Mouse (Mus musculus) left cerebral cortex, adult 8-10 months (tissue): ENCODE data around the gene Spns2. TPM values are rescaled to one million over a fixed set of nuclear protein-coding genes. Genes with fewer than 3 reads are reported as not detected.
"Not testable (repeated sequence)": the region's sequence is repeated elsewhere in the genome, so short reads cannot be mapped to it uniquely, and the experiment has no call there.

Source experiments
- DNase-seq, 2 experiments: peaks; one replicate each; pipeline ENCODE4 v3.0.0; 2022; ENCODE audit warnings: low spot score in 2 of 2
- total RNA-seq, 4 experiments: library from RNA; stranded (reverse); gene quantifications; 2 replicates each; pipeline ENCODE4 v1.2.4; 2022

Spns2 gene
- total RNA-seq, 4 experiments from 2014 or later = 47.3 to 55.4 (median 51.1) TPM

- no peak for DNase-seq
These were observed 51.3 kb downstream of the Spns2 start for GRCm38 (mm10) chr11:72438411-72438810.

DNA sequence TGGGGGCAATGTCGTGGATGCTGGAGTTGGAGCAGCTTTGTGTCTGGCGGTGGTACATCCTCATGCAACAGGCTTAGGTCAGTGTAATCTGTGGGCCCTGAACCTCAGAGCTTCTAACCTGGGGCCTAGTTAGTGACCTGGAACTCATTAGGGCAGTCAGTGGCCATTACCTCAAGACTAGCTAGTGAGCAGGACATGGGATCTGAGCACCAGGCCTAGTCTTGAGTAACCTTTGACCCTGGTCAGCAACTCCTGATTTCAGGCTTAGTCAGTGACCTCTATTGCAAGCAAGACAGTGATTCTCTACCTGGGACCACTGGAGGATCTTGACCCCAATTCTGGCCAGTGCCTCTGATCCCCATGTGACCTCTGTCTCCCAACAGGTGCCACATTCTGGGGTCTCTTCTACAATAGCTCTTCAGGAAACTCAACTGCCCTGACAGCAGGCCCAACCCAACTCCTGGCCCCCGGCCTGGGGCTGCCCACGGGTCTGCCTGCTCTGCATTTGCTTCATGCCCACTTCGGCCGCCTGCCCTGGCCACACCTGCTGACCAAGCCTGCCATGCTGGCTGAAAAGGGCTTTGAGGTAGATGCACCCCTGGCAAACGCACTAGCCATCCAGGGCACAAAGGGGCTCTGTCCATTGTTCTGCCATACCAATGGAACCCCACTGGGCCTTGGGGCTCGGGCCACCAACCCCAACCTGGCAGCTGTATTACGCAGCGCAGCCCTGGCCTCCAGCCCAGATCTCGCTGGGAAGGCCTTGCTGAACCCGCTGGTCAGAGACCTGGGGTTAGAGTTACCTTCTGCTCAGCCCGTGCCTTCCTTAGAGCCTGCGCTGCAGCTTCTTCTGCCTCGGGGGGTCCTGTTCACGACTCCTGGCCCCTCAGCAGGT lies 52.7 kb downstream of the Spns2 start:
- peak in 1 of 2 experiments; percentile 45 for DNase-seq

- peak in 1 of 2 experiments; percentile 56 for DNase-seq
These were observed 53.4 kb downstream of the Spns2 start for GRCm38 (mm10) chr11:72436271-72436670.

GRCm38 (mm10) chr11:72435694-72436045 lies 54.0 kb downstream of the Spns2 start:
- peak in 1 of 2 experiments; percentile 5 for DNase-seq

- DNase-seq = no peak
These were observed 54.6 kb downstream of the Spns2 start, which contains the start of gene Ggt6 for GRCm38 (mm10) chr11:72434963-72435693. Ggt6 (plus strand) TSS chr11:72435526.

DNA sequence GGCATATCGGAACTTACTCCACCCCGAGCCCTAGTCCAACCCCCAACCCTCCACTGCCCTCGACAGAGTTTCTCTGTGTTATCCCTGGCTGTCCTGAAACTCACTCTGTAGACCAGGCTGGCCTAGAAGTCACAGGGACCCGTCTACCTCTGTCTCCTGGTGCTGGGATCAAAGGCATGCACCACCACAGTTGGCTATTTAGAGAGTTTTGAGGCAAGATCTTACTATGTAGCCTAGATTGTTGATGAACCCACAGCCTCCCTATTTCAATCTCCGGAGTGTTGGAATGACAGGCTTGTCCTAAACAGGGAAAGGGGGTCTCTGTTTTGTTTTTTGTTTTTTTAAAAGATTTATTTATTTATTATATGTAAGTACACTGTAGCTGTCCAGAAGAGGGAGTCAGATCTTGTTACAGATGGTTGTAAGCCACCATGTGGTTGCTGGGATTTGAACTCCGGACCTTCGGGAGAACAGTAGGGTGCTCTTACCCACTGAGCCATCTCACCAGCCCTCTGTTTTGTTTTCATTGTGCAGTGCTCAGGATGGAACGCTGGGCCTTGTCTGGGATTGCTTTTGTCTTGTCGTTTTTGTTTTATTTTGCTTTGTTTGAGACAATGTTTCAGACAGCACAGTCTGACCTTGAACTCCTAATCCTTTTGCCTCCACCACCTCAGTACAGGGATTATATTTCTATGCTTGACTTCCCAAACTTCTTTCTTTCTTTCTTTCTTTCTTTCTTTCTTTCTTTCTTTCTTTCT lies 59.2 kb downstream of the Spns2 start:
- not testable (repeated sequence) for DNase-seq

GRCm38 (mm10) chr11:72429288-72429690 lies 60.4 kb downstream of the Spns2 start:
- peak in 1 of 2 experiments; percentile 59 for DNase-seq

DNA sequence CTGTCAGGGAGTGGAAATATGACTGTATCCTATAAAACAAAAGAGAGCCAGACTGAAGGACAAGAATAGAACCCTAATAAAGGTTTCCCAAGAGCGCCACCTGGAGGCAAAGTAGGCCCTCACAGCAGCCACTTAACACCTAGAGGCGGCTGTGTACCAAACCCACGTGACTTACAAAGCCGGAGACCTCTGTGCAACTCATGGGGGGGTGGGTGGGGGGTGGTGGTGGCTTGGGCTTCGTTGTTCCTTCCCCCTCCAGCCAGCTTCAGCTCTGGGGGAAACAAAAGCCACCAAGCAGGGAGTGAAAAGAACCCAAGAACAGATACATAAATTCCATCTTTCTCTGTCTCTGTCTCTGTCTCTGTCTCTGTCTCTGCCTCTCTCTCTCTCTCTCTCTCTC lies 61.0 kb downstream of the Spns2 start:
- no peak for DNase-seq

GRCm38 (mm10) chr11:72426884-72427283 lies 62.8 kb downstream of the Spns2 start:
- no peak for DNase-seq

- no peak for DNase-seq
These were observed 64.5 kb downstream of the Spns2 start for GRCm38 (mm10) chr11:72425201-72425600.

- no peak for DNase-seq
These were observed 66.0 kb downstream of the Spns2 start for GRCm38 (mm10) chr11:72423686-72424085.

DNA sequence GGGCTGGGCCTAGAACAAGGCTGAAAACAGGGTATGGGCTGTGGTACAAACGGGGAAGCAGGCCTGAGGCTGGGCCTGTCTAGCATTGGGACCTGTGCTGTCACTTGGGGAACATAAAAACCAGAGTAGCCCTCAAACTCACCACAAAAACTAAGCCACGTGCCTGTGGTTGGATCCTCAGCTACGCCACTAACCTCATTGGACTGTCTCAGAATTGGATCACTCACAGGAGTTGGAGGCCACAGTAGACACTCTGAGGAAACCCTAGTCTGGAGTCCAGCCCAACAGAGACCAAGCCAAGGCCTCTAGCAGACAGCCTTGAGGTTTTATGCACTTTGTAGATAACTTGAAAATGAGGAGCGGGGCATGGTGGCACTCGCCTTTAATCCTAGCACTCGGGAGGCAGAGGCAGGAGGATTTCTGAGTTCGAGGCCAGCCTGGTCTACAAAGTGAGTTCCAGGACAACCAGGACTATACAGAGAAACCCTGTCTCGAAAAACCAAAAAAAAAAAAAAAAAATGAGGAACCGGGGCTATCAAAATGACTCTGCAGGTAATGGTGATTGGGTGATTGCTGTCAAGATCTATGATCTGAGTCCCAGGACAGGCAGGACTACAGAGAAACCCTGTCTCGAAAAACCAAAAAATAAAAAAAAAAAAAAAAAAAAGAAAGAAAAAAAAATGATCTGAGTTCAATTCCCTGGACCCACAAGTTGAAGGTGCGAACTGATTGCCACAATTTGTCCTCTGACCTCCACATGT lies 68.0 kb downstream of the Spns2 start:
- DNase-seq = no peak

DNA sequence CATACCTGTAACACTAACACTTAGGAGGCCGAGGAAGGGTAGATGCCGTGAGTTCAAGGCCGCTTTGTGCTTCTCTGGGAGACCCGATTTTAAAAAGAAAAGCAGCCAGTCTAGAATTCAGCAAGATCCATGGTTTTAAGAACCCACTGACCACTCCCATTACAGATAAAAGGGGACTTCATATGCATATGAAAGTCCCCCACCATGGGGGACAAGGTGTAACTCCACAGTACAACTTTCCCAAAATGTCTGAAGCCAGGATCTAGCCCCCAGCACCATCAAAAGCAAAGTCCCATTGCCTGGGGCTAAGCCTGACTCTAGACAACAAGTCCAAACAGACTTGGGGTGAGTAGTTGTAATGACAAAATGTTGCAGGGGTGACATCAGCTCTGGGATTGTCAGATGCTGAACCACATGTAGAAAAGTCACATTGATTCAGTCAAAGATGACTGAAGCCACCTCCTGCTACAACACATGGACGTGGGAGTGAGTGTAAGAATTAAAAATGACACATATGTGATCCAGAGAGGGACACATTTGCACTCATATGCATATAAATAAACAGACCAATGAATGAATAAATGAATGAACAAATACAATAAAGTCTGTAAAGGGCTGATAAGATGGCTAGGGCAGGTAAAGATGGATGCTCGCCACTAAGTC lies 69.1 kb downstream of the Spns2 start:
- DNase-seq = no peak

- DNase-seq = no peak
These were observed 70.7 kb downstream of the Spns2 start for GRCm38 (mm10) chr11:72419006-72419405.

DNA sequence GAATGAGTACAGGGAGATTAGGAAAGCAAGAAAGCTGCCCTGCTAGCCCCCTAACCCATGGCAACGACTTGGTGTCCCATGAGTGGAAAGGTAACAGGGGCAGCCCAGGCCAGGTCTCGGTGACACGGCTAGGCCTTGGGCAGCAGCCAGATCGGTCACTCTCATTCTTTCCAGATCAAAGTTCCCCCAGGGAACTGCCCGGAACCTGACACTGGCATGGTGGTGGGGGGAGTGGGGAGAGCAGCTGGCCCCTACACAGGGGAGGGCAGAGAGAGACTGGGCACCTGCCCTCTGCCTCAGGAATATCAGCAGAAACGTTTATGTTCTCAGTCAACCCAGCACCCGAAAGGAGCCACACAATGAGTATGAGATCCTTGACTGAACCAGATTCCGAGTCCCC lies 71.5 kb downstream of the Spns2 start:
- no peak for DNase-seq

DNA sequence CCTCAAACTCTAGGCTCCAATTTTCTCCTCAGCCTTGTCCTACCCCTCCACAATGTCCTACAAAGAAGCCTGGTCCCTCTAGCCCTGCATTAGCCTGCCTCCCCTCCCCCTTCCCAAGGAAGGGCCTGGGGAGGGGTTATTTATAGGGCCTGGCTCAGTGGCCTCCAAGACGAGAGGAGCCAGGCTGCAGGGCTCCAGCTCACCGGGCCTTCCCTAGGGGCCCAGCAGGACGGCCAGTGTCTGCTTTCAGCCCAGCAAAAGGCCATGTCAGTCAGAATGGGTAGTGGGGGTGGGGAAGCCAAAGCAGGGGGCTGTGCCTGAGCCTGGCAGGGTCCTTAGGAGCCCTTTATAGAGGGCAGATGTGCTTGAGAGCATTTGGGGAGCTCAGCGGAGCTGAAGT lies 72.3 kb downstream of the Spns2 start:
- DNase-seq = no peak

- no peak for DNase-seq
These were observed 73.0 kb downstream of the Spns2 start for GRCm38 (mm10) chr11:72416666-72417065.

- no peak for DNase-seq
These were observed 74.5 kb downstream of the Spns2 start for GRCm38 (mm10) chr11:72415155-72415554.

DNA sequence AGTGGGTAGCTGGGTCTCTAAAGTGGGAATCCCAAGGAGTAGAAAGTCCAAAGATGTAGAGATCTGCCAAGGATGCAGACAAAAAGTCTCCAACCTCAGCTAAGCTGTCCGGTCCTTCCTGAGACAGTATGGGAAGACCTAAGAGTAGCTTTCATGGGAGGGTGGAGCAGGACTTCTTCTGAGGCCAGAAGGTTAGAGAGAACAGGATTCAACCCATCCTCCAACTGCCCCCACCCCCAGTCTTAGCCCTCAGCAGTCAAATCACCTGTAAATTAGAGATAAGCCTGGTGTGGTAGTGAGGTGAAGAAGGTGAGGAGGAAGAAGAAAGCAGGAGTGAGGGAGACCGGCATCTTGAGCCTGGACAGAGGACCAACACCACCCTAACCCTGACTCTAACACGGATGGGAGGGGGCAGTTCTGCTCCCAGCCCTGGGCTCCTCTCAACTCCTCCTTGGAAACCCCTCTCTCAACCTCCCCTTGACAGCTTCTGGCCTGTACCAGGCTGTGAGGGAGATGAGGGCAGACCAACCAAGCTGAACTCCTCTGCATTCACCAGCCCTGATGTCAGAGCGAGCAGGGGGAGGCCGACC lies 76.0 kb downstream of the Spns2 start:
- DNase-seq = no peak

GRCm38 (mm10) chr11:72413016-72413415 lies 76.7 kb downstream of the Spns2 start:
- DNase-seq = no peak
